Mouse (Mus musculus) spleen, postnatal 10 days (tissue): Measurements from ENCODE around the gene Lhpp.

Source experiments
- DNase-seq, 2 experiments: peaks; one replicate each; pipeline ENCODE4 v3.0.0; 2021 to 2022; ENCODE audit warnings: low spot score in 2 of 2

The Lhpp gene

GRCm38 (mm10) chr7:132736099-132736862 is 125.8 kb downstream of the Lhpp start:
- DNase-seq = peak in 1 of 2 experiments; percentile 50

GRCm38 (mm10) chr7:132738844-132739243 is 128.4 kb downstream of the Lhpp start:
- DNase-seq = no peak

GRCm38 (mm10) chr7:132739829-132740228 is 129.4 kb downstream of the Lhpp start:
- DNase-seq = no peak

DNA sequence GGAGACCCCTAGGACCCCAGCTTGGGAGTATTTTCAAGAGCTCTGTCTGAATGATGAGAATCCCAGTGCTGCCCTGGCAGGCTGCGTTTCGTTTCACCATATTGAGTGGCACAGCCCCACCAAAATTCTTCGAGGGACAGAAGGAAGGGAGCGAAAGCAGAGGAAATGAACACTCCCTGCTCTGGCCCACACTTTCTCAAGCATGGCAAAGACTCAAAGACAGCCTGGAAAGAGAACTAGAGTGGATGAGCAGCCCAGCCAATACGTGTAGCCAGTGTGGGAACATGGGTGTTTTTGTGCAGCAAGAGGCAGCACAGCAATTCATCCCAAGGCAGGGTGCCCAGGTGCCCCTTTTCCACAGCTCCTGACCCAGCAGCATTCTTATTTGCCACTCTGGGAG is 132.5 kb downstream of the Lhpp start:
- no peak for DNase-seq

- no peak for DNase-seq
Observed at GRCm38 (mm10) chr7:132747096-132747495, 136.7 kb downstream of the Lhpp start.

DNA sequence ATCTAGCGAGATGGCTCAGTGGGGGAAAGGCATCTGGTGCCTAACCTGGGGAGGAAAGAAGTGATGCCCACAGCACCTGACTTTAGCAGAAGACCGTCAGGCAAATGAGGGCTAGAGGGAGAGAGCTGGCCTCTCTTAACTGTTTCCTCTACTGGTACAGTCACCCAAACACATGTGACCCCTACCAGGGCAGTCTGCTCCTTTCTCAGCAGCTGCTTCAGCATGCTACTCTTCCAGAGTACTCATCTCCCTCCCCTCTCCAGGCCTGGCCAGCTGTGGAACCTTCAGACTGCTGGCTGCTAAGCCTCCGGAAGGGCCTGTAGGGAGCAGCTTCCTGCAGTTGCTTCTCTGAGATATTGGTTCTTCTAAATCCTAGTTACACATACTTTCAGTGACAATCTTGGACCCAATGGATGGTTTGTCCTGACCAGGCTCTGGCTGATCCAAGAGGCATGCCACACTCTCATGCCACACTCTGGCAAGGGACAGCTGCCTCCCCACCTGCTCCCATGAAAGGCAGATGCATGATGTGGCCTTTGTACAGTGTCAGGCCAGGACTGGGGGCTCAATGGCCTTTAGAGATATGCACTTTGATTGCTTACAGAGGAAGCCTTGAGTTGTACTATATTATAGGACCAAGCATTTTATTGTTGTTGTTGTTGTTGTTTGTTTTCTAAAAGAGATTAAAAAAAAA is 137.8 kb downstream of the Lhpp start:
- no peak for DNase-seq

- no peak for DNase-seq
Observed at GRCm38 (mm10) chr7:132749504-132749903, 139.1 kb downstream of the Lhpp start.

- DNase-seq = no peak
Observed at GRCm38 (mm10) chr7:132751716-132752115, 141.3 kb downstream of the Lhpp start.

- no peak for DNase-seq
Observed at GRCm38 (mm10) chr7:132753518-132754388, 143.3 kb downstream of the Lhpp start.

DNA sequence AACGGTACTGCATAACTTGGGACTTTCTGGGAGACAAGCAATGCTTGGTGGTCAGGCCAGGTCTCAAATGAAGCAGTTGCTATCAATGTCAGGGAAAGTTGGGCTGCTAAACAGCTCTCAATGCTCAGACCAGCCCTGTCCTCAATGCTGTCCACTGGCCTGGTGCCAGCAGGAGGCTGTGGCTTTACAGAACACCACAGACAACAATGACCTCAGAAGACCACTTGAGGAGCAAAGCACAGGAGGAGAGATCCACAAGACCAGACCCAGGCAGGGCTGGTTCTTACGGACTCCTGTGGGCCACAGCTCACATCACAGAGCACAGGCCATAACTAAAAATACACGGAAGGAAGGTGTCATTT is 143.9 kb downstream of the Lhpp start:
- DNase-seq = no peak
